Mouse (Mus musculus) hindbrain, postnatal 0 days (tissue): ENCODE measurements at regions not wholly inside any gene's neighbourhood (a gene's known extent, or its start where the extent isn't known, plus 50 kb on each side); places are given as distances from the start of the nearest gene placed in this dataset.

Experiments used
- ATAC-seq: fragments of 200-750 bp; cut with Nextera tagmentation; 2 replicates; pipeline ENCODE4 v1.8.0; 2017; ENCODE audit warnings: mild to moderate bottlenecking, moderate TSS enrichment, moderate library complexity
- DNase-seq: peaks from one replicate; pipeline ENCODE4 v3.0.0-alpha.2; 2015; ENCODE audit warnings: low spot score
- H3K27ac ChIP-seq: fragments of 300-500 bp; sonication (generic); 2 replicates; pipeline ENCODE4 v1.5.1; 2014; ENCODE audit warnings: mild to moderate bottlenecking
- H3K27me3 ChIP-seq: fragments of 300-500 bp; sonication (generic); 2 replicates; pipeline ENCODE4 v1.6.1; 2014; ENCODE audit warnings: low read length, mixed read lengths; ENCODE audit not compliant: insufficient read depth
- H3K36me3 ChIP-seq: fragments of 300-500 bp; sonication (generic); 2 replicates; pipeline ENCODE4 v1.6.1; 2014; ENCODE audit warnings: low read length, mixed read lengths; ENCODE audit not compliant: insufficient read depth
- H3K4me1 ChIP-seq: fragments of 300-500 bp; sonication (generic); 2 replicates; pipeline ENCODE4 v1.6.1; 2014; ENCODE audit warnings: antibody characterized with exemption, low read length, mixed read lengths; ENCODE audit not compliant: insufficient read depth
- H3K4me2 ChIP-seq: fragments of 300-500 bp; sonication (generic); 2 replicates; pipeline ENCODE4 v1.6.1; 2014; ENCODE audit warnings: low read depth, mild to moderate bottlenecking, low read length, moderate library complexity, mixed read lengths
- H3K4me3 ChIP-seq: fragments of 300-500 bp; sonication (generic); 2 replicates; pipeline ENCODE4 v1.5.1; 2014; ENCODE audit warnings: low read length
- H3K9ac ChIP-seq: fragments of 300-500 bp; sonication (generic); replicated peaks from 2 replicates; pipeline ENCODE4 v1.6.1; 2014; ENCODE audit warnings: mild to moderate bottlenecking, low read length, moderate library complexity, mixed read lengths
- H3K9me3 ChIP-seq: fragments of 300-500 bp; sonication (generic); 2 replicates; pipeline ENCODE4 v1.6.1; 2016; ENCODE audit warnings: low read length, mixed read lengths
- CTCF ChIP-seq: IDR thresholded peaks from 2 replicates; pipeline ENCODE4 v1.5.1; 2016; ENCODE audit warnings: antibody characterized with exemption, control low read depth, low read depth
- WGBS: fragments of 180-500 bp; shearing (Covaris S2); extraction: QIAGEN DNeasy Blood & Tissue Kit; methylation state at CpG from one replicate; pipeline ENCODE4 v1.1.7; 2014; 5-methylcytosine and 5-hydroxymethylcytosine counted together

GRCm38 (mm10) chr1:23676301-23676700 is 85.3 kb upstream of the B3gat2 start:
- DNase-seq: no peak
- Histone ChIP-seq H3K4me1 (no peaks in the 10 kb centered on the region), H3K36me3 (no peaks in the 10 kb centered on the region), H3K9ac (no peak overlapping the region), H3K9me3 (no peaks in the 10 kb centered on the region), H3K27ac (no peak overlapping the region), H3K27me3 (no peaks in the 10 kb centered on the region), H3K4me2 (no peak overlapping the region), H3K4me3 (no peak overlapping the region)
- WGBS: 71% methylated on average over 2 of the region's 2 CpGs
- TF ChIP-seq CTCF: no peak
- no peak for ATAC-seq

DNA sequence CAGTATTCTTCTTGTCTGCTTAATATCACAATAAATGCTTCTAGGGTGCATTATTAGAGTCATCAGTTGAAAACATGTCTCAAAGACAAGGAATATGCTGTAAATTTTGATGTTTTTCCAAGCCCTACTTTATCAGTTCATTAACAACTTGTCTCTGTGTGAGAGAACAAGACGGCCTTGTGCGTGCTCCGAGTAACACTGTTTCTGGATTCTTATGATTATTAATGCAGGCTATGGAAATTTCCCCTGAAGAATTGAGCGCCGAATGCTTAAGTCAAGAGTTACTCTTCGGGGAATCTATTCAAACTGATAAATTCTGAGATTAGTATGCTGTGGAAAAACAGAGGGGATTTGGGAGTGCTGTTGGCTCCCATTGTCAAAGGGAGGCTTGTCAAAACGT is 72.2 kb upstream of the B3gat2 start:
- no peak overlapping the region for H3K4me3 ChIP-seq
- no peaks in the 10 kb centered on the region for H3K4me1 ChIP-seq
- 66% methylated on average over 7 of the region's 7 CpGs for WGBS
- H3K36me3 ChIP-seq: no peaks in the 10 kb centered on the region
- no peaks in the 10 kb centered on the region for H3K9me3 ChIP-seq
- TF ChIP-seq CTCF: no peak
- no peak overlapping the region for H3K9ac ChIP-seq
- H3K27ac ChIP-seq: no peak overlapping the region
- DNase-seq (no peak), ATAC-seq (no peak)
- no peak overlapping the region for H3K4me2 ChIP-seq
- H3K27me3 ChIP-seq: no peaks in the 10 kb centered on the region

GRCm38 (mm10) chr1:23705489-23705888 is 56.1 kb upstream of the B3gat2 start:
- DNase-seq (peak; percentile 85), ATAC-seq (peak; percentile 77)
- Histone ChIP-seq H3K27me3 (no peaks in the 10 kb centered on the region), H3K9ac (no peak overlapping the region), H3K4me1 (no peaks in the 10 kb centered on the region), H3K4me2 (no peak overlapping the region), H3K36me3 (no peaks in the 10 kb centered on the region), H3K27ac (no peak overlapping the region), H3K9me3 (no peaks in the 10 kb centered on the region), H3K4me3 (no peak overlapping the region)
- peak; percentile 78 for TF ChIP-seq CTCF
- WGBS: 21% methylated on average over 6 of the region's 6 CpGs

GRCm38 (mm10) chr1:23706450-23706849 is 55.1 kb upstream of the B3gat2 start:
- no peaks in the 10 kb centered on the region for H3K4me1 ChIP-seq
- no peak for TF ChIP-seq CTCF
- ATAC-seq: no peak
- no peaks in the 10 kb centered on the region for H3K36me3 ChIP-seq
- no peaks in the 10 kb centered on the region for H3K27me3 ChIP-seq
- DNase-seq: no peak
- H3K27ac ChIP-seq: no peak overlapping the region; the same call in 1 of the 2 replicates
- H3K4me3 ChIP-seq: no peak overlapping the region
- H3K4me2 ChIP-seq: no peak overlapping the region
- no peak overlapping the region for H3K9ac ChIP-seq
- 21% methylated on average over 4 of the region's 4 CpGs for WGBS
- H3K9me3 ChIP-seq: no peaks in the 10 kb centered on the region
